Mouse (Mus musculus) ES-E14 (cell line): ENCODE measurements around the gene Pfdn2. TPM values are rescaled to one million over a fixed set of nuclear protein-coding genes. Genes with fewer than 3 reads are reported as not detected.
"Not testable (repeated sequence)": the region's sequence is repeated elsewhere in the genome, so short reads cannot be mapped to it uniquely, and the experiment has no call there.

Source experiments
- DNase-seq: peaks from one replicate; pipeline ENCODE4 v3.0.0-alpha.2; 2013; ENCODE audit warnings: low read depth, low spot score
- H3K27ac ChIP-seq: 2 replicates; pipeline ENCODE4 v1.5.1; 2012; ENCODE audit warnings: low read depth, mild to moderate bottlenecking, low read length, moderate library complexity, mixed read lengths; ENCODE audit not compliant: poor library complexity, insufficient read depth, severe bottlenecking
- H3K36me3 ChIP-seq: 2 replicates; pipeline ENCODE4 v1.6.1; 2012; ENCODE audit warnings: mild to moderate bottlenecking, low read length, moderate library complexity, mixed read lengths; ENCODE audit not compliant: control insufficient read depth, poor library complexity, insufficient read depth, severe bottlenecking
- H3K4me1 ChIP-seq, 2 experiments: fragments of 150-350 bp in 1 of 2; sonication (generic) in 1 of 2; 2 replicates each; pipeline ENCODE4 v1.6.1; 2012; ENCODE audit warnings: low read length in 2 of 2, mild to moderate bottlenecking in 1 of 2, mixed read lengths in 1 of 2; ENCODE audit not compliant: control insufficient read depth in 2 of 2, insufficient read depth in 2 of 2, poor library complexity in 1 of 2
- H3K4me3 ChIP-seq, 2 experiments: fragments of 150-350 bp in 1 of 2; sonication (generic) in 1 of 2; 2 replicates each; pipeline ENCODE4 v1.5.1; 2012; ENCODE audit warnings: low read length in 2 of 2, low read depth in 1 of 2, mild to moderate bottlenecking in 1 of 2, mixed read lengths in 1 of 2; ENCODE audit not compliant: insufficient read depth in 1 of 2, poor library complexity in 1 of 2, severe bottlenecking in 1 of 2
- H3K9ac ChIP-seq: 2 replicates; pipeline ENCODE4 v1.6.1; 2012; ENCODE audit warnings: low read depth, mild to moderate bottlenecking, low read length, mixed read lengths; ENCODE audit not compliant: poor library complexity, insufficient read depth, severe bottlenecking
- H3K9me3 ChIP-seq: fragments of 150-350 bp; sonication (generic); 2 replicates; pipeline ENCODE4 v1.6.1; 2012; ENCODE audit warnings: low read depth, mild to moderate bottlenecking, low read length; ENCODE audit not compliant: control insufficient read depth, insufficient read depth
- CHD2 ChIP-seq: IDR thresholded peaks from 2 replicates; pipeline ENCODE4 v1.6.1; 2014; ENCODE audit warnings: mild to moderate bottlenecking, low read depth, low read length, inconsistent platforms
- HCFC1 ChIP-seq: IDR thresholded peaks from 2 replicates; pipeline ENCODE4 v1.6.1; 2012; ENCODE audit warnings: low read length, inconsistent platforms, borderline replicate concordance; ENCODE audit not compliant: insufficient read depth
- MAFK ChIP-seq: IDR thresholded peaks from 2 replicates; pipeline ENCODE4 v1.6.1; 2014; ENCODE audit warnings: mild to moderate bottlenecking, low read depth, low read length, inconsistent platforms; ENCODE audit not compliant: insufficient read depth
- ZC3H11A ChIP-seq: IDR thresholded peaks from 2 replicates; pipeline ENCODE4 v1.6.1; 2012; ENCODE audit warnings: low read depth, mild to moderate bottlenecking, inconsistent platforms, low read length, borderline replicate concordance
- ZNF384 ChIP-seq: IDR thresholded peaks from 2 replicates; pipeline ENCODE4 v1.6.1; 2012; ENCODE audit warnings: low read depth, low read length, inconsistent platforms
- in situ Hi-C, 2 experiments: fragments of 600-800 bp; cut with MboI; formaldehyde crosslinking; loops; one replicate each; pipeline ENCODE4 v1.15.1; 2025; ENCODE audit warnings: low sequenced_read_pairs in 2 of 2, inconsistent platforms in 1 of 2; ENCODE audit not compliant: unreplicated experiment in 2 of 2
- total RNA-seq: library from RNA; depleted of rRNA; stranded (reverse); fragments of 300-350 nt; gene quantifications from 2 replicates; pipeline ENCODE4 v1.2.3, GENCODE M21; 2012

The Pfdn2 gene
- total RNA-seq, 1 experiment: 41.6 TPM

DNA sequence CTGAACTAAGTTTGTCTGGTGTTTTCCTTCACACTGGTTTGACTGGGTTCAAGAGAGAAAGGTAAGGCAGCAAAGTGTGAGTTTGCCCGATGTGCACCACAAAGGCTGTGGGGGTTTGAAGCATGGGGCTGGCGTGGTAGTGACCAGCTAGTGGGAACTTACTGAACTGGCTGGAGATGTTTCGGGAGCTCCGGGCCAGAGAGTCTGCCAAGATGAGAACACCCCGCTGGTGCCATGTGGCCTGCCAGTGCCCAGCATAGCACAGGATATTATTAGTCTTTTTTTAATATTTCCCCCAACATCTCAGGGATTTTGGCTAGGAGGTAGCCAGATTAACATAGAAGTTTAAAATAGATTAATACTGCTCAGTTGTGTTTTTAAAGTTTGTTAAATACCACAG, 25.3 kb upstream of the Pfdn2 start:
- no peaks in the 10 kb centered on the region for H3K9me3 ChIP-seq
- DNase-seq: no peak
- peaks cover 5 to 7% of the 10 kb centered on the region in 2 experiments; a peak in 1 of 4 replicates for H3K4me1 ChIP-seq
- no peaks in the 10 kb centered on the region for H3K36me3 ChIP-seq
- in situ Hi-C loops: no loop called here
- peak overlapping the region; percentile 76 to 88 for H3K4me3 ChIP-seq
- peak overlapping the region; percentile 80 for H3K27ac ChIP-seq
- TF ChIP-seq MAFK (no peak), CHD2 (no peak), ZC3H11A (no peak), ZNF384 (no peak), HCFC1 (no peak)
- H3K9ac ChIP-seq: peak overlapping the region; percentile 78

DNA sequence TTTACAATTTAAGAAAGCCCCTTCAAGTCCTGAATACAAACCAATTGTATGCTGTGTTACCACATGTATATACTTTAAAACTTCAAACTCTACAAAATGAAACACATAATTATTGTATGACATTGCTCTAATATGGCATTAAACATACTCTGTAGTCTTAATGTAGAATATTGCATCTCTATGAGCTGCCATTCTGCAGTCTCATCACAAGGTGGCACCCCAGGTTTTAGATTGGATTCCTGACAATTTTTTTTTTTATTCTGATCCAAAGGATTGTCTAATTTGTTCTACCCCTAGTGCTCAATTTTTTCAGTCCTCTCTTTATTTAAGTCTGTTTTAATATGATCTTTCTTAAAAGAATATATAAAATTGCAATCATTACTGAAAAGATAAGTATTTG, 24.1 kb upstream of the Pfdn2 start:
- Histone ChIP-seq H3K36me3 (no peaks in the 10 kb centered on the region; the same call in 1 of the 2 replicates), H3K9me3 (no peaks in the 10 kb centered on the region), H3K27ac (no peak overlapping the region), H3K9ac (no peak overlapping the region), H3K4me3 (peak overlapping the region in 1 of 2 experiments; percentile 3; a peak in 1 of 4 replicates), H3K4me1 (peaks cover 5 to 10% of the 10 kb centered on the region in 2 experiments; a peak in 1 of 4 replicates)
- DNase-seq: no peak
- in situ Hi-C loops: no loop called here
- no peak for TF ChIP-seq MAFK
- TF ChIP-seq ZNF384: peak; percentile 95

DNA sequence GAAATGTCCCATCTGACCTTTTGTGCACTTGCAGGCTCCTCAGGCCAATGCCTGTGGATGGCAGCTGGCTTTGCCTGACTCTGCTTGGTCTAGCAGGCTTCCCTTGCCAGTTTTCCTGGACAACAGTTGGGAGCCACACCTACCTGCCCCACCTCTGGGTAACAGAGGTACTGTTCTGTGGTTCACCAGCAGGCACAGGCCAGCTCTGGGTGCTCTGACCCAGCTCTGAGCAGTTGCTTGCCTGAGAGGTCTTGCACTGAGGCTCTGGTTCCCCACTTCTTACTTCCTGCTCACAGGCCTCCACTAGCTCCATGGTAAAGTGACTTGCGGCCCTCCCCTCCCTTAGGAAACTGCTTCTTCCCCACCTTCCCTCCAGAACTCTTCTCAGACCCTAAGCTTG, 23.5 kb upstream of the Pfdn2 start:
- in situ Hi-C loops: no loop called here
- no peaks in the 10 kb centered on the region; the same call in 1 of the 2 replicates for H3K36me3 ChIP-seq
- no peak overlapping the region for H3K4me3 ChIP-seq
- peaks cover 5 to 10% of the 10 kb centered on the region in 2 experiments; a peak in 1 of 4 replicates for H3K4me1 ChIP-seq
- H3K9me3 ChIP-seq: no peaks in the 10 kb centered on the region
- DNase-seq: no peak
- TF ChIP-seq HCFC1 (no peak), ZC3H11A (no peak)
- H3K9ac ChIP-seq: 0 out of 2 replicates have a peak overlapping the region, but pooled peaks have one; percentile 3
- H3K27ac ChIP-seq: no peak overlapping the region; the same call in 1 of the 2 replicates

DNA sequence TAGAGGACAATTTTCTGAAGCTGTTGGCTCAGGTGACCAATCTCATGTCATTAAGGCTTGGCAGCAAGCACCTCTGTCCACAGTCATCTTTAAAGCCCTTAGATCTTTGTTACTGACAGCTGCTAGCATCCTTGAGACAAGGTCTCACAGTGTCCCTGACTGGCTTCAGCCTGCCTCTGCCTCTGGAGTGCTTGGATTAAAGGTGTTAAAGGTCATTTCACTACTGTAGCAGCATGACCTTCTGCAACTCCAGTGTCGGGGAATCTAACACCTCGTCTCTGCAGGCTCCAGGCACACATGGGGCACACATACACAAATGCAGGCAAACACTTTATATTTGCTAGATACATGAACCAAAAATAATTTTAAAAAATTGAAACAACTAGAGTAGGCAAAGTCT, 19.9 kb upstream of the Pfdn2 start:
- no peak for TF ChIP-seq MAFK
- no peak for TF ChIP-seq HCFC1
- no peak for TF ChIP-seq CHD2
- no peak for TF ChIP-seq ZC3H11A
- no peak for TF ChIP-seq ZNF384
- H3K36me3 ChIP-seq: no peaks in the 10 kb centered on the region; the same call in 1 of the 2 replicates
- no peak overlapping the region for H3K9ac ChIP-seq
- H3K27ac ChIP-seq: no peak overlapping the region
- H3K4me1 ChIP-seq: peaks cover 2 to 7% of the 10 kb centered on the region in 2 experiments; a peak in 1 of 4 replicates
- H3K9me3 ChIP-seq: no peaks in the 10 kb centered on the region
- no peak overlapping the region for H3K4me3 ChIP-seq
- no peak for DNase-seq
- in situ Hi-C loops: no loop called here

DNA sequence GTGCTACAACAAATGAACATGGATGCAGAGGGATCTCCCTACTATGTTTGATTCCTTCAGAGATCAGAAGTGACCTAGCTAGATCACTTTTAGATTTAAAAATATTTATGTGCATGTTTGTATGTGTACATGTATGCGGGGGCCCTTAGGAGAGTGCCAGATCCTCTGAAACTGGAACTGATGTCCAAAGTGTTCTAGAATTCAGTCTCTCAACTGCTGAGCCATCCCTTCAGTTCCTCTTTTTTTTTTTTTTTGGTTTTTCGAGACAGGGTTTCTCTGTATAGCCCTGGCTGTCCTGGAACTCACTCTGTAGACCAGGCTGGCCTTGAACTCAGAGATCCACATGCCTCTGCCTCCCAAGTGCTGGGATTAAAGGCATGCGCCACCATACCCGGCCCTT, 18.9 kb upstream of the Pfdn2 start:
- in situ Hi-C loops, H3K4me3 ChIP-seq, H3K27ac ChIP-seq, H3K9ac ChIP-seq, H3K36me3 ChIP-seq, DNase-seq, H3K9me3 ChIP-seq, H3K4me1 ChIP-seq: not testable (repeated sequence)
